Mouse (Mus musculus) bone marrow, adult 2 months (tissue): Measurements from ENCODE around the gene Pxdn.

Experiments used
- CTCF ChIP-seq: fragments of 200-500 bp; IDR thresholded peaks from 2 replicates; pipeline ENCODE4 v1.5.1; 2011; ENCODE audit warnings: low read length, control low read depth; ENCODE audit not compliant: control insufficient read depth, insufficient read depth
- POLR2A ChIP-seq: fragments of 200-500 bp; IDR thresholded peaks from 2 replicates; pipeline ENCODE4 v1.6.1; 2011; ENCODE audit warnings: low read depth, mild to moderate bottlenecking, control low read depth, low read length, borderline replicate concordance; ENCODE audit not compliant: control insufficient read depth

DNA sequence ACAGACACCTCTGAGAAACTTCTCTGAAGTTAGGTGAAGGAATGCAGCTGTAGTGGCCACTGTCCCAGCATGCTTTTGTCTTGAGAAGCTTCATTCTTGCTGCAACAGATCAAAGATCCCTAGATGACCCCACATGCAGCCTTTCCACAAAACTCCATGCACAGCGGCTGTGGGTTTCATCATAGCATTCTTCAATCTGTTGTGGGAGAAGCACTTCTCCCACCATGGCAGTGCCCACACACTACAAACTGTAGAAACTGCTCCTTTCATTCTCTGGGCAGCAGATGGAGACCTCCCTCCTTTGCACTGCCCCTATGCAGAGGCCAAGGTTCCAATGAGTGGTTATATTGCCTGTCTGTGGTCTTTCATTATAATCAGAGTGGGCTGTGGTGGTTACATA is 91.7 kb downstream of the Pxdn start:
- TF ChIP-seq CTCF (no peak), POLR2A (no peak)
